Mouse (Mus musculus): ENCODE results near the gene Gm49661. TPM values are rescaled to one million over a fixed set of nuclear protein-coding genes. Genes with fewer than 3 reads are reported as not detected.
A peak's percentile ranks its signal among the peaks of the same experiment; 100 is the strongest.

Gm49661 gene
- polyA plus RNA-seq, 1 experiment from 2014 or later, result not detected

DNA sequence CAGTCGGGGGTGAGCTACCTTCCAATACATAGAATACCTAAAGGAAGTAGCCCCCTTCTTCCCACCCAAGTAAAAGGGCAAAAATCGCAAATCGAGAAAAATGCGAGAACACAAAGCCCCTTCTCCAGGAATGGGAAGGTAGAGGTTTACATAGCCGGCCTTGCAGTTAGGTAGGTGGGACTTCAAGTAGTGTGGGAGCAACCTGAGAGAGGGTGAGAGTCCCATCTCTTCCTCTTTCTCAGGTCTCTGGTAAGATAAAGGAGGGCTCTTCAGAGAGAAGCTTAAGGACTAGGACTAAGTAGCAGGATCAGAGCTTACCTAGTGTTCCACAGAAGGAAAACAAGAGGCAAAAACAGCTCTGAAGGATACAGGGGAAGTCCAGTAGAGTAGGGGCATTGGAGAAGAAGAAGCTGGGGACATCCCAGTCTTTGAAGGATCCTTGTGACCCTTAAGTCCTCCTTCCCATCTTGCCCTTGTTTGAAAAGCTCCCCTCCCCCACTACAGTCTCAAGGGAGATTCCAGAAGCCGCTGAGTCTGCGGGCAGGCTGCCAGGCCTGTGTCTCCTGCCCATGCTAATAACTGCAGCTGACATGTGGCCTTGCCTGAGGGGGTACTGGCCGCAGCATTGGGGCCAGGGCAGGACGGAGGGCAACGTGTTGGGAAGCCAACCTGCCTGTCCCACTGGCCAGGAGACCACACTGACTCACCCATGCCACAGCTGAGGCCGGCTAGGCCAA lies 11.6 kb upstream of the Gm49661 start:
- no peak for DNase-seq (ENCODE audit: extremely low spot score, low spot score)
- no peaks in the 10 kb centered on the region for H3K36me3 ChIP-seq (replicated peaks)
- peaks cover 84% of the 10 kb centered on the region for H3K27me3 ChIP-seq (ENCODE audit: poor library complexity, severe bottlenecking)
- peak overlapping the region; percentile 76 for H3K27ac ChIP-seq
- WGBS, result 41% methylated on average over 11 of the region's 11 CpGs
- H3K4me1 ChIP-seq, result peaks cover 82% of the 10 kb centered on the region
- H3K9me3 ChIP-seq, result no peaks in the 10 kb centered on the region
- H3K4me3 ChIP-seq, result peak overlapping the region; percentile 68; the same call in 1 of the 2 replicates

GRCm38 (mm10) chr8:84979599-84980421 lies 10.6 kb upstream of the Gm49661 start:
- 2% methylated on average over 42 of the region's 42 CpGs for WGBS
- H3K4me3 ChIP-seq, result peak overlapping the region; percentile 68
- H3K27ac ChIP-seq, result peak overlapping the region; percentile 76
- H3K36me3 ChIP-seq (replicated peaks), result peaks cover 5% of the 10 kb centered on the region
- peak; percentile 84 for DNase-seq (ENCODE audit: extremely low spot score, low spot score)
- H3K27me3 ChIP-seq (ENCODE audit: poor library complexity, severe bottlenecking), result peaks cover 78% of the 10 kb centered on the region
- peaks cover 80% of the 10 kb centered on the region for H3K4me1 ChIP-seq
- H3K9me3 ChIP-seq, result no peaks in the 10 kb centered on the region

- Histone ChIP-seq H3K27ac (peak within 1 kb of the TSS; percentile 79), H3K4me3 (peak within 1 kb of the TSS; percentile 68), H3K27me3 (ENCODE audit: poor library complexity, severe bottlenecking) (peaks cover 64% of the 10 kb centered on the region), H3K4me1 (peaks cover 71% of the 10 kb centered on the region), H3K36me3 (replicated peaks) (peaks cover 19% of the 10 kb centered on the region), H3K9me3 (no peaks in the 10 kb centered on the region)
- DNase-seq (ENCODE audit: extremely low spot score, low spot score), result peak; percentile 79
- under 1% methylated on average over 63 of the region's 63 CpGs for WGBS
Measured at GRCm38 (mm10) chr8:84978248-84978940, 9.2 kb upstream of the Gm49661 start, which contains the start of gene Junb. TSS of gene Junb (minus strand) at chr8:84978718.

- Histone ChIP-seq H3K9me3 (no peaks in the 10 kb centered on the region), H3K4me3 (peak overlapping the region; percentile 68), H3K4me1 (peaks cover 71% of the 10 kb centered on the region), H3K27ac (peak overlapping the region; percentile 79), H3K36me3 (replicated peaks) (peaks cover 26% of the 10 kb centered on the region), H3K27me3 (ENCODE audit: poor library complexity, severe bottlenecking) (peaks cover 61% of the 10 kb centered on the region)
- peak; percentile 67 for DNase-seq (ENCODE audit: extremely low spot score, low spot score)
- WGBS, result 2% methylated on average over 70 of the region's 70 CpGs
Measured at GRCm38 (mm10) chr8:84977435-84978247, 8.4 kb upstream of the Gm49661 start.

DNA sequence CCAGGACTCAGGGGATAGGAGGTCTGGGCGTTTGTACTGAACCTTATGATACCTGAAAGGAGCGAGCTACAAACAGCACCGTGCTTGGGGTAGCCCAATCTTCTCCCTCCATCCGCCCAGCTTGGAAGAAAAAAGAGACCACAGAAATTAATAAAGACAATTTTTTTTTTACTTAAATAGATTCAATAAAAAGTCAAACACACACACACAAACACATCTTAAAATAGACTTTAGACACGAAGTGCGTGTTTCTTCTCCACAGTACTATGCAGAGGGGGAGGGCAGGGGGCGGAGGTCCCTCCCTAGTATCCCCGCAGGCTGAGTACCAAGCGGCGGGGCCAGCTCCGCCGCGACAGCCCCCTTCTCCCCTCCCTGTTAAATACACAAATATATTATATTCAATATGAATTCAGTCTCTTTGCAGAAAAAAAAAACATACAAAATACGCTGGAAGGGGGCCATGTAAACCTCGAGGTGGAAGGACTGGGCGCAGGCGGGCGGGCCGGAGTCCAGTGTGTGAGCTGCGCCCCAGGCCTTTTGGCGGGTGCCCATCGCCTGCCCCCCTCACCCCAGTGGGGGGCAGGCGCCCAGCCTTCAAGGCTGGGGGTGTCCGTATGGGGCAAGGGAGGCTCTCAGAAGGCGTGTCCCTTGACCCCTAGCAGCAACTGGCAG lies 7.7 kb upstream of the Gm49661 start:
- 1% methylated on average over 25 of the region's 25 CpGs for WGBS
- peaks cover 53% of the 10 kb centered on the region for H3K27me3 ChIP-seq (ENCODE audit: poor library complexity, severe bottlenecking)
- H3K27ac ChIP-seq, result peak overlapping the region; percentile 79
- peak overlapping the region; percentile 68 for H3K4me3 ChIP-seq
- DNase-seq (ENCODE audit: extremely low spot score, low spot score), result no peak
- no peaks in the 10 kb centered on the region for H3K9me3 ChIP-seq
- H3K36me3 ChIP-seq (replicated peaks), result peaks cover 34% of the 10 kb centered on the region
- peaks cover 67% of the 10 kb centered on the region for H3K4me1 ChIP-seq

GRCm38 (mm10) chr8:84976031-84976762 lies 7.0 kb upstream of the Gm49661 start:
- H3K4me3 ChIP-seq, result peak overlapping the region; percentile 68
- no peaks in the 10 kb centered on the region for H3K9me3 ChIP-seq
- under 1% methylated on average over 61 of the region's 61 CpGs for WGBS
- peak; percentile 95 for DNase-seq (ENCODE audit: extremely low spot score, low spot score)
- H3K36me3 ChIP-seq (replicated peaks), result peaks cover 41% of the 10 kb centered on the region
- H3K27me3 ChIP-seq (ENCODE audit: poor library complexity, severe bottlenecking), result peaks cover 46% of the 10 kb centered on the region
- peaks cover 70% of the 10 kb centered on the region for H3K4me1 ChIP-seq
- H3K27ac ChIP-seq, result peak overlapping the region; percentile 79

DNA sequence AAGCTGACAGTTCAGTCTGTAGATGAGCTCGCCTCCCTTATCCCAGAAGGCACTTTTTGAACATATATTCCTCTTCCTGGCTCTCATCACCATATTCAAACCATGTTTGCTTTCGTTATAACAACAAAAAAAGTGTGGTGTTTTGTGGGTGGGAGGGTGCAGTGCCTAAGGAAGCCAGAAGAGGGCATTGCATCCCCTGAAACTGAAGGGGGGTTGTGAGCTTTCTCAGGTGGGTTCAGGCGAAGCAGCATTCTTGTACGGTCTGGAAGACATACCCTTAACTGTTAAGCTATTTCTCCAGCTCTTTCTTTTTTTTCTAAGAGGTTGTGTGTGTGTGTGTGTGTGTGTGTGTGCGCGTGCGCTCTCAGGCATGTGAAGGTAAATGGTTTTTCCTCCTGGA lies 6.2 kb upstream of the Gm49661 start:
- H3K4me3 ChIP-seq, result peak overlapping the region; percentile 68; the same call in 1 of the 2 replicates
- peaks cover 70% of the 10 kb centered on the region for H3K4me1 ChIP-seq
- peaks cover 39% of the 10 kb centered on the region for H3K27me3 ChIP-seq (ENCODE audit: poor library complexity, severe bottlenecking)
- H3K27ac ChIP-seq, result no peak overlapping the region
- peak; percentile 65 for DNase-seq (ENCODE audit: extremely low spot score, low spot score)
- peaks cover 48% of the 10 kb centered on the region for H3K36me3 ChIP-seq (replicated peaks)
- no peaks in the 10 kb centered on the region for H3K9me3 ChIP-seq
- 29% methylated on average over 7 of the region's 7 CpGs for WGBS

DNA sequence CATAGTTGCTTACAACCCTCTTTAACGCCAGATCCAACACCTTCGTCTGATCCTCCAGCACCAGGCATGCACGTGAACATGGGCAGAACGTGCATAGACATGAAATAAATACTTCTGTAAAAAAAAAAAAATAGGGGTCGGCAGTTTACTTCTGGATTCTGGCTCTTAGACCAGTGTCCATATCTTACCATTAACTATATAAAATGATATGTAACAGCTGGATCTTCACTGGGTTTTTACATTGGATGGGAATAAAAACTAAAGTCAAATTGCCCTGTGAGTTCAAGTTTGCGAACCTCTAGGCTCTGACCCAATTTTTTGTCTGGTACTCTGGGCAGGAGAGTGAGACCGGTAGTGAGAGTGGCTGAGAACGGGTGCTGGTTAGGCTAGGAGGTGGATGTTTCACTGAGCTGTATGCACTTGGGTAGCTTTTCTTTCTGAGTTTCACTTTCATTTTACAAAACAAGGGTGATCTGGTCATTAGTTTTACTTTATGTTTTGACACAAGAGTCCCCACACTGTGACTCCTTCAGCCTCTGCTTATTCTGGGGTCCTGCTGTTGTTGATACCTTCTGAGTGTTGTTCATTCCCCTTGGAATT lies 5.4 kb upstream of the Gm49661 start:
- Histone ChIP-seq H3K27me3 (ENCODE audit: poor library complexity, severe bottlenecking) (peaks cover 31% of the 10 kb centered on the region), H3K4me1 (peaks cover 65% of the 10 kb centered on the region), H3K9me3 (no peaks in the 10 kb centered on the region), H3K27ac (no peak overlapping the region), H3K4me3 (no peak overlapping the region), H3K36me3 (replicated peaks) (peaks cover 50% of the 10 kb centered on the region)
- 83% methylated on average over 8 of the region's 8 CpGs for WGBS
- no peak for DNase-seq (ENCODE audit: extremely low spot score, low spot score)

GRCm38 (mm10) chr8:84973803-84974542 lies 4.7 kb upstream of the Gm49661 start:
- DNase-seq (ENCODE audit: extremely low spot score, low spot score), result peak; percentile 60

DNA sequence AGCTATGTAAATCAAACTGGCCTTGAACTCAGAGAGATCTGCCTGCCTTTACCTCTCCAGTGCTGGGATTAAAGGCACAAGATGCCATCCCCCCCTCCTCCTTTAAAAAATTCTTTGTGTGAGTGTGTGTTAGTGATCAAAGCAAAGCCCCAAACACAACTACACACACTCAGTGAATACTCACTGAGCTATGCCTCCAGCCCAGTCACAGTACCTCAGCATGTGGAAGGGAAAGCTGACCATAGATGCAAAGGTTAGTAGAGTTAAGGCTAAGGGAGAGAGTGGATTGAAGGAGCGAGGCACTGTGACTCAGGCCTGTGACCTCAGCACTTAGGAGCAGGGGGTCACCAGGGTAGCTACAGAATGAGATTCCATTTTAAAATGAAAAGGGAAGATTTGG lies 3.8 kb upstream of the Gm49661 start:
- peaks cover 50% of the 10 kb centered on the region for H3K36me3 ChIP-seq (replicated peaks)
- H3K27ac ChIP-seq, result no peak overlapping the region
- peaks cover 59% of the 10 kb centered on the region for H3K4me1 ChIP-seq
- peaks cover 15% of the 10 kb centered on the region for H3K27me3 ChIP-seq (ENCODE audit: poor library complexity, severe bottlenecking)
- no peaks in the 10 kb centered on the region for H3K9me3 ChIP-seq
- H3K4me3 ChIP-seq, result no peak overlapping the region
- WGBS, result 77% methylated on average over 1 of the region's 1 CpGs
- DNase-seq (ENCODE audit: extremely low spot score, low spot score), result no peak

More at GRCm38 (mm10) chr8:84973803-84974542, 4.7 kb upstream of the Gm49661 start:
- Histone ChIP-seq H3K9me3 (no peaks in the 10 kb centered on the region), H3K27me3 (ENCODE audit: poor library complexity, severe bottlenecking) (peaks cover 24% of the 10 kb centered on the region), H3K4me1 (peaks cover 59% of the 10 kb centered on the region), H3K27ac (no peak overlapping the region), H3K4me3 (no peak overlapping the region), H3K36me3 (replicated peaks) (peaks cover 50% of the 10 kb centered on the region)
- WGBS, result 69% methylated on average over 4 of the region's 4 CpGs
